Mouse (Mus musculus) neural tube, embryonic 14.5 days (tissue): ENCODE measurements around the gene Angpt4. TPM values are rescaled to one million over a fixed set of nuclear protein-coding genes. Genes with fewer than 3 reads are reported as not detected.

Experiments
- microRNA counts: library from miRNA; unstranded; fragments of <30 nt; microRNA quantifications from one replicate; lab custom pipeline; 2016
- microRNA-seq: library from miRNA; unstranded; fragments of <30 nt; microRNA quantifications from one replicate; pipeline ENCODE4, GENCODE M21; 2016
- polyA plus RNA-seq: library from polyadenylated mRNA; unstranded; fragments of >200 nt; fragmentation: Nextera tagmentation; extraction: Ambion mirVana; gene quantifications from 2 replicates; pipeline ENCODE4 v1.2.1, GENCODE M21; 2014

Angpt4 gene
- polyA plus RNA-seq, 1 experiment from 2014 or later, result 0.11 TPM

MicroRNAs encoded within 50 kb of the gene (microRNA counts, 519-probe panel; counts per million panel counts)
- not detected for microRNA mmu-miR-1953 (lab: Ali Mortazavi, UCI)

Small RNA genes lying within 50 kb of the gene (microRNA-seq; reads per million reads assigned to microRNA genes)
- gene Mir1953, result not detected

Other genes starting within 250 kb of the Angpt4 start
- gene Rad21l, start 242.7 kb upstream of the Angpt4 start, polyA plus RNA-seq, result 0.15 and 0.40 TPM in 2 replicates
- gene Tmem74b, start 209.2 kb upstream of the Angpt4 start, polyA plus RNA-seq, result 23.4 and 26.7 TPM in 2 replicates
- gene Psmf1, start 167.0 kb upstream of the Angpt4 start, polyA plus RNA-seq, result 61.9 and 70.6 TPM in 2 replicates
- gene Rspo4, start 68.3 kb upstream of the Angpt4 start, polyA plus RNA-seq, result 0.39 and 0.46 TPM in 2 replicates
- gene Fam110a, start 69.0 kb downstream of the Angpt4 start, polyA plus RNA-seq, result 36.3 and 36.6 TPM in 2 replicates
- gene Slc52a3, start 85.3 kb downstream of the Angpt4 start, polyA plus RNA-seq, result 0.60 and 1.2 TPM in 2 replicates
- gene Scrt2, start 170.3 kb downstream of the Angpt4 start, polyA plus RNA-seq, result 15.7 and 17.9 TPM in 2 replicates
- gene Srxn1, start 194.3 kb downstream of the Angpt4 start, polyA plus RNA-seq, result 22.5 and 23.4 TPM in 2 replicates
- gene Tcf15, start 232.4 kb downstream of the Angpt4 start, polyA plus RNA-seq, result 1.3 and 3.3 TPM in 2 replicates